14 mouse cellular contexts compared by ENCODE assay signal in genomic region chr13:84749214-84749613, GRCm38 (mm10).
"Had no signal": no experiment of that assay in that cellular context is flagged by ENCODE, and none has a peak within 500 bp of the region (broad histone marks: within the 10 kb centered on the region; RNA-seq: fewer than 3 reads in every experiment).

No protein-coding gene starts in this region.

- H3K4me3 ChIP-seq: limb, embryonic 12.5 days; liver, embryonic 13.5 days; lung, embryonic 15.5 days; midbrain, embryonic 13.5 days had no signal

- H3K27me3 ChIP-seq: limb, embryonic 12.5 days; liver, embryonic 13.5 days; lung, embryonic 15.5 days; midbrain, embryonic 13.5 days had no signal

- H3K4me1 ChIP-seq: limb, embryonic 12.5 days; liver, embryonic 13.5 days; lung, embryonic 15.5 days; midbrain, embryonic 13.5 days had no signal

- H3K9me3 ChIP-seq: limb, embryonic 12.5 days; liver, embryonic 13.5 days; lung, embryonic 15.5 days; midbrain, embryonic 13.5 days had no signal

- H3K27ac ChIP-seq: kidney, postnatal 0 days; limb, embryonic 12.5 days; liver, embryonic 13.5 days; lung, embryonic 15.5 days; midbrain, embryonic 13.5 days had no signal

- H3K36me3 ChIP-seq: limb, embryonic 12.5 days; liver, embryonic 13.5 days; lung, embryonic 15.5 days; midbrain, embryonic 13.5 days had no signal

- ATAC-seq: liver, postnatal 0 days; midbrain, embryonic 13.5 days had no signal

- DNase-seq: kidney, adult 8-10 months; kidney, postnatal 4 days; liver; liver, embryonic 13.5 days; liver, postnatal 0 days; lung, postnatal 14 days; right cerebral cortex, postnatal 4 days; spleen, adult 18-20 months; thymus, adult 18-20 months; thymus, postnatal 14 days had no signal
